Mouse (Mus musculus) erythroid progenitor cell, adult 5-6 weeks (primary cell): Measurements from ENCODE around the gene Ifi213. TPM values are rescaled to one million over a fixed set of nuclear protein-coding genes. Genes with fewer than 3 reads are reported as not detected.
"Not testable (repeated sequence)": the region's sequence is repeated elsewhere in the genome, so short reads cannot be mapped to it uniquely, and the experiment has no call there.

Experiments used
- ATAC-seq: replicated peaks from 2 replicates; pipeline ENCODE4 v1.8.0; 2016; ENCODE audit warnings: moderate number of reproducible peaks, mild to moderate bottlenecking, moderate TSS enrichment, inconsistent platforms; ENCODE audit not compliant: poor library complexity, low FRiP score, severe bottlenecking
- total RNA-seq, 2 experiments: library from RNA; stranded (forward) in 1 of 2; stranded (reverse) in 1 of 2; fragments of 150-400 nt in 1 of 2; fragments of 186-747, 209-891 nt in 1 of 2; gene quantifications; 2 replicates each; pipeline versions ENCODE4 v1.2.3 to v1.2.4; 2015 to 2017; ENCODE audit warnings: low replicate concordance in 2 of 2

Ifi213 gene
- total RNA-seq (2015; ENCODE audit: low replicate concordance) (8.6 and 10.1 TPM in 2 replicates), total RNA-seq (2017; ENCODE audit: low replicate concordance) (2.3 and 3.9 TPM in 2 replicates)

DNA sequence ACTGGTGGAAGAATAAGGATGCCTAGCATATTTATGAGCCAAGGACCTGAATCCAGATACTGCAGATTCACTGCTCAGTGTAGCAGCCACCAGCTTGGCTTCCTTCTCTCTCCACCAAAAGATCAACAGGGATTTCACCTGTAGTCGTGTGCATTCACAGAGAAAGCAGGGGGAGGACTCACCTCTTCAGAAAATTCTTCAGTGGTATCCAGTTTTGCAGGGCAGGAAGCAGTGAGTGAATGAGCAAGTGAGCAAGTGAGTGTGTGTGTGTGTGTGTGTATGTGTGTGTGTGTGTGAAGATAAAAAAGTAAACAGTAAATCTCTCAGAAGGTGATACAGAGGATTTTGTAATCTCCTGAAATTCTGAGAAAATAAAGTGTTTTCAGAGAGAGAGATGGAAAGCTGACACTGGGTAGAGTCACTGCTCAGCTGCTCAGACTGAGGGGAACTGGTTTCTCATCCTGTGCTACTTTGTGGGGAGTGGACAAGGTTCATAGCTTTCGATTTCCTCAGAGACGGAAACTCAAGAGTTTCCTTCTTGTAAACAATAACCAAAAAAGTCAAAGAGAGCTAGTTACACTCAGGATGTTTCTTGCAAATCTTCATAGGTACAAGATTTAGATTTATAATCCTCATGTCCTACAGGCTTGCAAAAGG lies at the start of gene Ifi213:
Gene Ifi213, minus strand, starts transcription at position 437 of the 657 bp plus-strand sequence.
- not testable (repeated sequence) for ATAC-seq

DNA sequence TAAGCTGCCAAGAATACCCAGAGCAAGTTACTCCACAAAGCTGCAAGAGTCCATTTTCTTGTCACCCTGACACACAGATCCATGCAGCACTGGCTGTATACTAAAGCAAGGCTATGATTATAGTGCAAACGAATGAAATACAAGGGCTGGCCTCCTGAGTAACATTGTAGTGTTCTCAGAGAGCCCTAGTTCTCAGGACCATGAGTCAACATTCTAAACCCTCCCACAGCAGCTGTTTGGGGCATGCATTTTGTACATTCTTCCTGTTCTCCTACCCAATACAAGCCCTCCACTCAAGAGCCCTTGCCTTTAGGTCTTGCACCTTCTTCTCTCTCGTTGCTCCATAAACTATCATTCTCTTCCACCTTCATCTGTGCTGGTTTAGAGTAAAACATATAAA lies 46.3 kb upstream of the Ifi213 start:
- no peak for ATAC-seq

DNA sequence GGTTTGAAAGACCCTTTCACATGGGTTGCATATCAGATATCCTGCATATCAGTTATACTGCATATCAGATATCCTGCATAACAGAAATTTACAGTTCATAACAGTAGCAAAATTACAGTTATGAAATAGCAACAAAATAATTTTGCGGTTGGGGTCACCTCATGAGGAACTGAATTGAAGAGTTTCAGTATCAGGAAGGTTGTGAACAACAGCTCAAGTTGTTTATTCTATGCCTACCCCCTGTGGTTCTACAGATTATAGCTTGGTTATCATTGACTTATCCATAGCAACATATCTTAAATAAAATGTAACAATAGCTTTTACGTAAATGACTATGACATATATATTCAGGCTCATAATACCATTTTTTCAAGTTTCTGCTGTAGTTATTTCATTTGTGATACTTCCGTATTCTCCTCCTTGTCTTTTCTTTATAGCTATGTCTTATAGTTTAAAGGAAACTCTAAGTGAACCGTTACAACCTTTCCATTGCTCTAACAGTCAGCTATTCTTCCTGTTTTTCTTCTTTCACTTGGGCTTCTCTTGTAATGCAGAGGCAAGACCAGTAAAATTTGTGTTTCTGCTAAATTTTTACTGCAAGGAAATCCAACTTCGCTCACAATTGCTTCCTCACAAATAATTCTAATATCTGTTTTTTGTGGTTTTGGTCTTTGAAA lies 35.0 kb upstream of the Ifi213 start:
- ATAC-seq: no peak

DNA sequence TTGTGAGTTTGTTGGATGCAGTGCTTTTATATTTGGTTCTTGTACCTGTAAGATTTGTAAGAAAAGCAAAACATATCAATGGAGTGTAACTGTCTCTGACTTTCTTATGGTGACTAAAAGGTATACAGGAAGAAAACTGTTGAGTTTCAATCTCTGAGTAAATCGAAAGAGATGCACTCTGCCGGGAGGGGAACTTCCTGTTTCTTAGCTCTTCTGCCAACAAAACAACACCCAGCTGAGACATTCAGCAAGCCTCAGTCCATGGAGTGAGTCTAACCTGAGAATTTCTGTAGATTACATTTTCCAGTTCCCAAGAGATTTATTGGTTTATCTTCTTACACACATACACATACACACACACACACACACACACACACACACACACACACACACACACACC lies 31.5 kb upstream of the Ifi213 start, which contains the start of gene Ifi209:
Gene Ifi209, plus strand, starts transcription at position 296 of the 400 bp plus-strand sequence.
- ATAC-seq: not testable (repeated sequence)

DNA sequence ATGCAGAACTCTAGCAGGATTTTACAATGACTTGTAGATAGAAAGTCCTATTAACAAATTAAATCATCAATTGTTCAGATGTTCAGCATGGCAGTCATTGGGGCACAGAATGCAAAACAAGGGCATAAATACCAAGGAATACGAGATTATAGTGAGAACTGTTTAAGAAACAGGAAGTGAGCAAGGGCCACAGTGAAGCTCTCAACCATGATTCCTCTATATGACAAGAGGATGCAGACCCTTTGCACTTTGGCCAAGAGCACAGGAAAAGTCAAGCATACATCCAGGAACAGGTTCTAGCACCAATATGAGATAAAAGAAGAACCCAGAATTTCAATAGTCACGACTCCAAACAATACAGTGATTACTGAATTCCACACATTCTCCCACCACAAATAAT lies 27.6 kb upstream of the Ifi213 start:
- no peak for ATAC-seq

DNA sequence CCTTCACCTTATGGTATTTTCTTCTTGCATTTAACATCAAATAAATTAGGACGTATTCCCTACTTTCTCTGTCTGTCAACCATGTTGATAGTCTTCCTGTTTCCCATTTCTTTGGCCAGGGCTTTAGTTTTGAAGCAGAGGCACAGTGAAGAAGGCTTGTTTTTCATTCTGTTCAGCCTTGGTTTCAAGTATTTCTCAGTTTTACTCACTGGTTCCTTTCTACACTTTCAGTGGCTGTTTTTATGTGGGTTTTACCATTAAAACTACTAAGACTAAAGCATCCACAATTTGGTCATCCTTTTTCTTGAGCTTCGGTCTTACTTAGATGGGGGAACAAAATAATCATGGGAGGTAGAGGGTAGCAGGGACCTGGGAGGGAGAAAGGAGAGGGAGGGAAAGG lies 25.0 kb upstream of the Ifi213 start:
- no peak for ATAC-seq

DNA sequence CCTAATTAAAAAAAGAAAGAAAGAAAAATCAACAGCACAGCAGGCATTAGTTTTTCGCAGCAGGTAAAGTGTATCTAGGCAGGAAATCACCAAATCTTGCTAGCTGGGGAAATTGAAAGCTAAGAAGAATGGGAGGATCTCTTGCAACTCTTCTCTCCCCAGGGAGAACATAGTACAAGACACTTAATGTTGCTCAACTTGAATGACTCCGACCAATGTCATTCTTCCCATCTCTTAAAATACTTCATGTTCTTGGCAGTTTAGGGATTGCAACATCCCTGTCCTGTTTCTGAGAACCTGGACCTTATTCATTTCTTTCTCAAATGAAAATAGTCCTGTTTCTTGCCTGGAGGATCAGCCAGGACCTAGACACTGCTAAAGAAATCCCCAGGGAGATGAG lies 23.1 kb upstream of the Ifi213 start:
- not testable (repeated sequence) for ATAC-seq

DNA sequence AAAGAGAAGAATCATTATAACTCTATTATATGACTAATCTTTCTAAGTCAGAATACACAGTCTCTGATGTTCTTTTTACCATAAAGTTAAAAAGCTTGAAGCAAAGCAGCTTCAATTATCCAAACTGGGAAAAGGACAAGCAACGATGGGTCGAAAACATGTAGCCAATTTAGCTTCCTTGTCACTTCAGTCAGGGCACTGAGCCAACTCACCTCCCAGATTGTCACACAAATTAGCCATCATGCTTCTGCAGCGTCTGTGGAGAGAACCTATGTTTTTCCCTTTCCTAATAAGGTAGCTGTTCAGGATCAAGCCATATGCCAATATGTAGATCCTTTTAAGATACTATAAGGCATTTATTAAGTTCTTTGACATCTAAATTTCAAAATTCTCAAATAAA lies 11.2 kb upstream of the Ifi213 start:
- not testable (repeated sequence) for ATAC-seq

DNA sequence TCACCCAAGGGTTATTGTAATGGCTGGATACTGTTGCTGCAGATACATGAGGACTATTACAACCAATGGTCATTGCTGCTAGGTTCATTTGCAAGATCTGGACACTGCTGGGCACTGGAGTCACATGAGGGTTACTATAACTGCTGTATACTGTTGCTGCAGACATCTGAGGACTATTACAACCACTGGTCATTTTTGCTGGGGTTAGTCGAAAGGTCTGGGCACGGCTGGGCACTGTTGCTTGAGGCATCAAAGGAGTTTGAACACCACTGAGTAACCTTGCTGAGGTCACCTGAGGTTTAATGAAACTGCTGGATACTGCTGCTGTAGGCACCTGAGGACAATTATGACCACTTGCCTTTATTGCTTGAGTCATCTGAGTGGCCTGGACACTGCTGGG lies 9.4 kb downstream of the Ifi213 start:
- not testable (repeated sequence) for ATAC-seq

DNA sequence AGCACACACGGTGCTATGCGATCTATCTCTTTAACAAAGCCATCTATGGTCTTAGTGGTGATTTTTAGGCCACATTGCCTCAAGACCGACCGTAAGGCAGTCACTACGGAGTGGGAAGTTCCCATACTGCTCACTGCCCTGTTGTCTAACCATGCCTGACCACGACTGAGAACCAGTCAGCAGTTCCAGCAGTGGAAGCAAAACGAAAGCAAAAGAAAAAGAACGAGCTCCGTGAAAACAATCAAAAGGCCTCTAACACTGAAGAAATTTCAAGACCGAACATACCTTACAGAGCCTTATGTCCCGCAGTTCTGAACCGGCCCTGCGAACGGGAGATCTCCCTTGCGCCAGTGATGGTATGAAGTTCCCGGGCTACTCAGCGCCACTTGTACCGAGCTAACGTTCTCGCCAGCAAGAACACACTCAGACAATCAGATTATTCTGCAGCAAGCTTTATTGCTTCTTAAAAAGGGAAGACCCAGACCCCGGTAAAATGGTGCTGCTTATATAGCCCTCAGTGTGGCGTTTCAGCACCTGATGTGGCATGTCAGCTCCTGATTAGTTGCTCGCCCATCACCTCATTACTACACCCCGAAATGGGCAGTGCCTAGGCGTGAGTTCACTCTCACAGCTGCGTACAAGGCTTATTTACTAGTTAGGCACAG lies 19.0 kb downstream of the Ifi213 start:
- no peak for ATAC-seq

DNA sequence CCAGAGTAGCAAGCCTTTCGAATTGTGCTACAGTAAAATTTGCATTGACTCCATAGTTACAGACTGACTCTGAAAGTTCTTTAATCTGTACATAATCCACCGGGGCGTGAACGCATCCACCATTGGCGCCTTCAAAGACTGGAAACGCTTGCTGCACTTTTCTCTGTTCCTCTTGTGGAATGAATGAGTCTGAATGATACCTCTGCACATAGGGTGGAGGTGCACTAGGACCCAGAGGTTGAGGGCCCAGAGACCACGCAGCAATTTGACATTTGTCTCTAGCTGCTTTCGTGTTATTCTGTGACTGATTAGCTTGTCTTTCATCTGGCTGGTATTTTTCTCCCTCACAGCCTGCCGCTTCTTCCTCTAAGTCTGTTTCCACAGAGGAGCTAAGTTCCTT lies 20.0 kb downstream of the Ifi213 start:
- ATAC-seq: no peak

DNA sequence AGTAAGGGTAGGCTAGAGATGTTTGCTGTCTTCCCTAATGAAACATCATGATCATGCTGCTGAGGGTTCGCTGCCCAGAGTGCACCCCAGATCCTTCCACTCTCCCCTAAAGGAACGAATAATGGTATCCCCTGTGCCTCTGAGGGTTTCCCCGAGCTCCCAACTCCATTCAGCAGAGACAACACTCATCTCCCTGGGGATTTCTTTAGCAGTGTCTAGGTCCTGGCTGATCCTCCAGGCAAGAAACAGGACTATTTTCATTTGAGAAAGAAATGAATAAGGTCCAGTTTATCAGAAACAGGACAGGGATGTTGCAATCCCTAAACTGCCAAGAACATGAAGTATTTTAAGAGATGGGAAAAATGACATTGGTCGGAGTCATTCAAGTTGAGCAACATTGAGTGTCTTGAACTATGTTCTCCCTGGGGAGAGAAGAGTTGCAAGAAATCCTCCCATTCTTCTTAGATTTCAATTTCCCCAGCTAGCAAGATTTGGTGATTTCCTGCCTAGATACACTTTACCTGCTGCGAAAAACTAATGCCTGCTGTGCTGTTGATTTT lies 48.5 kb downstream of the Ifi213 start:
- ATAC-seq: not testable (repeated sequence)

DNA sequence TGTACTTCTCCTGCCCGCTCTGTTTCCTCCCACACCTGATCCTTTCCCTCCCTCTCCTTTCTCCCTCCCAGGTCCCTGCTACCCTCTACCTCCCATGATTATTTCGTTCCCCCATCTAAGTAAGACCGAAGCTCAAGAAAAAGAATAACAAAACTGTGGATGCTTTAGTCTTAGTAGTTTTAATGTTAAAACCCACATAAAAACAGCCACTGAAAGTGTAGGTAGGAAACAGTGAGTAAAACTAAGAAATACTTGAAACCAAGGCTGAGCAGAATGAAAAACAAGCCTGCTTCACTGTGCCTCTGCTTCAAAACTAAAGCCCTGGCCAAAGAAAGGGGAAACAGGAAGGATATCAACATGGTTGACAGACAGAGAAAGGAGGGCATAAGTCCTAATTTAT lies 50.3 kb downstream of the Ifi213 start:
- not testable (repeated sequence) for ATAC-seq

DNA sequence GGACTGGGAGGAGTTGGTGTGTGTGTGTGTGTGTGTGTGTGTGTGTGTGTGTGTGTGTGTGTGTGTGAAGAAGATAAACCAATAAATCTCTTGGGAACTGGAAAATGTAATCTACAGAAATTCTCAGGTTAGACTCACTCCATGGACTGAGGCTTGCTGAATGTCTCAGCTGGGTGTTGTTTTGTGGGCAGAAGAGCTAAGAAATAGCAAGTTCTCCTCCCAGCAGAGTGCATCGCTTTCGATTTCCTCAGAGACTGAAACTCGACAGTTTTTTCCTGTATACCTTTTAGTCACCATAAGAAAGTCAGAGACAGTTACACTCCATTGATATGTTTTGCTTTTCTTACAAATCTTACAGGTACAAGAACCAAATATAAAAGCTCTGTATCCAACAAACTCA lies 63.3 kb downstream of the Ifi213 start, which contains the start of gene Ifi214:
Gene Ifi214, minus strand, starts transcription at position 167 of the 400 bp plus-strand sequence.
- ATAC-seq: not testable (repeated sequence)

DNA sequence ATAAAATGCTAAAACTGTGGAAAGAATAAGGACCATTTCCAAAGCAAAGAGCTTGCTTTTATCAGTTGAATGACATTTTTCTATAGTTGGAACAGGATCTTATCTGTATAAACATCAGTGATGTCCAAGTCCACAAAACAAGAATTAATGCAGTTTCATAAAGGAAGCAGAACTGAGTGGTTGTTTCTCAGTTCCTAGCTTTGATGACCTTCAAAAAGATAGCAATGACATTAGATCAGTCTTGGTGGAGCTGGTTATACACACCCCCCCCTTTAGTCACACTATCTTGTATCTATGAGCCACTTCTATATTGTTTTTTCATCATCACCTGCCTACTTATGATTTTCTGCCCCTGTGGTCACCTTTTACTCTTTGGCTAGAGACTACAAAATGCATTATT lies 77.6 kb downstream of the Ifi213 start:
- ATAC-seq: no peak

Other genes starting within 250 kb of the Ifi213 start
- 101 and 132 TPM in 2 replicates for gene Aim2, start 248.4 kb downstream of the Ifi213 start, total RNA-seq (2015; ENCODE audit: low replicate concordance)
- 121 and 141 TPM in 2 replicates for gene Aim2, start 248.4 kb downstream of the Ifi213 start, total RNA-seq (2017; ENCODE audit: low replicate concordance)
- not detected in 2 replicates for gene Cadm3, start 231.6 kb downstream of the Ifi213 start, total RNA-seq (2015; ENCODE audit: low replicate concordance)
- gene Cadm3, start 231.6 kb downstream of the Ifi213 start, total RNA-seq (2017; ENCODE audit: low replicate concordance): 7.8 TPM in 2 replicates
- gene Ifi206, start 108.2 kb downstream of the Ifi213 start, total RNA-seq (2015; ENCODE audit: low replicate concordance): 2.5 and 10.5 TPM in 2 replicates
- gene Ifi206, start 108.2 kb downstream of the Ifi213 start, total RNA-seq (2017; ENCODE audit: low replicate concordance): 0.08 and 1.0 TPM in 2 replicates
- 2.1 TPM in 1 of 2 replicates, not detected in the other for gene Ifi214, start 63.3 kb downstream of the Ifi213 start, total RNA-seq (2015; ENCODE audit: low replicate concordance)
- gene Ifi214, start 63.3 kb downstream of the Ifi213 start, total RNA-seq (2017; ENCODE audit: low replicate concordance): 0.77 TPM in 1 of 2 replicates, not detected in the other
- gene Ifi209, start 31.6 kb upstream of the Ifi213 start, total RNA-seq (2015; ENCODE audit: low replicate concordance): 29.6 and 30.6 TPM in 2 replicates
- gene Ifi209, start 31.6 kb upstream of the Ifi213 start, total RNA-seq (2017; ENCODE audit: low replicate concordance): 14.1 and 46.1 TPM in 2 replicates
- 1.3 TPM in 1 of 2 replicates, not detected in the other for gene Ifi208, start 74.4 kb upstream of the Ifi213 start, total RNA-seq (2015; ENCODE audit: low replicate concordance)
- not detected in 2 replicates for gene Ifi208, start 74.4 kb upstream of the Ifi213 start, total RNA-seq (2017; ENCODE audit: low replicate concordance)
- gene Ifi207, start 142.5 kb upstream of the Ifi213 start, total RNA-seq (2015; ENCODE audit: low replicate concordance): 8.6 and 12.6 TPM in 2 replicates
- 2.4 and 2.7 TPM in 2 replicates for gene Ifi207, start 142.5 kb upstream of the Ifi213 start, total RNA-seq (2017; ENCODE audit: low replicate concordance)
- gene Ifi204, start 167.7 kb upstream of the Ifi213 start, total RNA-seq (2015; ENCODE audit: low replicate concordance): 5.4 and 9.7 TPM in 2 replicates
- gene Ifi204, start 167.7 kb upstream of the Ifi213 start, total RNA-seq (2017; ENCODE audit: low replicate concordance): 10.1 and 13.5 TPM in 2 replicates